Mouse (Mus musculus) embryonic stem cell, embryonic (primary cell): ENCODE measurements at regions not wholly inside any gene's neighbourhood (a gene's known extent, or its start where the extent isn't known, plus 50 kb on each side); places are given as distances from the start of the nearest gene placed in this dataset.

Experiments
- CTCF ChIA-PET, 4 experiments: fragments of 300-600 bp in 2 of 4; fragments of 350-600 bp in 2 of 4; sonication (Branson Sonifier 250); formaldehyde crosslinking; loops; one replicate each; lab custom pipeline; 2022; ENCODE audit warnings: inconsistent platforms in 2 of 4; lab: Charles Lee
- POLR2A ChIA-PET, 4 experiments: fragments of 300-600 bp in 2 of 4; fragments of 350-600 bp in 2 of 4; sonication (Branson Sonifier 250); formaldehyde crosslinking; loops; one replicate each; lab custom pipeline; 2022; ENCODE audit warnings: antibody characterized with exemption in 4 of 4, inconsistent platforms in 1 of 4; lab: Charles Lee

DNA sequence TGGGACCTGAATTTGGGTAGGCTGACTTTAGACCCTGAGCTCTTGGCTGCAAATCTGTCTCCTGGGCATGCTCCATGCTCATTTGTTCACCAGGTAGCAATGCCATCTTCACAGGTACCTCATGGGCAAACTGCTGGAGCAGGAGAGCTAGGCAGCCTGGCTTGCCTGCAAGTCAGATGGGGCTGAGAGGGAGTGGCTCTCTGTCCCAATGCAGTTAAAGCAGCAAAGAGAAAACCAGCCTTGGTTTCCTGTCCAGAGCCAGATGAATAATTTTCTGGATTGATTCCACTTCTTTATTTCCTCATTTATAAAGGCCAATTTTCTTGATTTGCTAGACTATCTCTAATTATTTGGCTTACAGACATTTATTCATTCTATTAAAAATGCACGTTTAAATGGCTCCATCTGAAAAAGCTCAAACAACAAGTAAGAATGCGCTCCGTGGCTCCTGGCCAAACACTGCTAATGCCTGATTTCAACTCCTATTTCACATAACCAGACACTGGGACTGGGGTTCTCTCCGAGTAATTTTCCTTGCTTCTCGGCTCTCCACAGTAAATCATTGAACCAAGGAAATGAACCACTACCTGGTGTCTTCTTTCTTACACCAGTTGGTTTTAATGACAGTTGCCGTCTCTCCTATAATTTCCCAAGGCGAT is 60.5 kb downstream of the Rsl24d1 start:
- ChIA-PET POLR2A (interaction anchor here in 1 of 4 experiments (1.0 kb wide), 1 partner anchor 11 kb away, joined by 3 read pairs; no protein-coding TSS in a partner anchor), CTCF (interaction anchor here in 3 of 4 experiments (0.6 to 1.6 kb wide), 4 partner anchors 11 to 332 kb away, joined by 3 to 5 read pairs (median 3); no protein-coding TSS in a partner anchor)

- ChIA-PET CTCF (no interaction called here), POLR2A (no interaction called here)
These were observed 63.4 kb downstream of the Rsl24d1 start for GRCm38 (mm10) chr9:73176645-73177044.

DNA sequence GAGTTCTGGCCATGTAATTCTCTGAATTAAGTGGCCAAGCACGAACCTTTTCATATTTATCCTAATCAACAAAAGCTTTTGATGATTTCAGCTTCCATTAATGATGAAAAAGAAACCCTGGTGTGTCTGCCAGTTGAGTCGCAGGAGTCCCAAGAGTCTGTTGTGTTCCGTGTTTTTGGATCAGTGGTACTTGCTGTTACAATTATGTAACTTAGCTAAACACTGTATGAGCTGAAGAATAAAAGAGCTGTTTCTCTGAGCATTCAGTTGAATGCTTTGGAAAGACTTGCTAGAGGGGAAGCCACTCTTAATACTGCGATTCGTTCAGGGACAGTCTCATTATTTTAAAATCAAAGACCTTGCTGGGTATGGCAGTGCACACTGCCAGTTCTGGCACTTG is 70.1 kb downstream of the Rsl24d1 start:
- CTCF ChIA-PET: interaction anchor here in 1 of 4 experiments (1.1 to 1.2 kb wide), 2 partner anchors 21 to 119 kb away, joined by 3 read pairs; no protein-coding TSS in a partner anchor
- POLR2A ChIA-PET: no interaction called here

DNA sequence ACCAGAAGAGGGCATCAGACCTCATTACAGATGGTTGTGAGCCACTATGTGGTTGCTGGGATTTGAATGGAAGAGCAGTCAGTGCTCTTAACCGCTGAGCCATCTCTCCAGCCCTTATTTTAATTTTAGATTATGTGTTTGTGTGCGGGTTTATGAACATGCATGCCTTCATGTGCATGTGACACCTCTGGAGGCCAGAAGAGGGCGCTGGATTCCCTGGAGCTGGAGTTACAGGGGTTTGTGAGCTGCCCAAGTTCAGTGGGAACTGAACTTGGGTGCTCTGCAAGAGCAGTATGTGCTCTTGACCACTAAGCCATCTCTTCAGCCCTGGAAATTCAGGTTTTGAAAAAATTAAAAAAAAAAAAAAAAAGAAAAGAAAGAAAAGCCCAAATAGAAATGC is 71.7 kb downstream of the Rsl24d1 start:
- ChIA-PET POLR2A (interaction anchor here in 1 of 4 experiments (0.7 kb wide), 1 partner anchor 449 kb away, joined by 5 read pairs; no protein-coding TSS in a partner anchor), CTCF (interaction anchor here (0.6 to 2.1 kb wide), 23 partner anchors 8 to 473 kb away, joined by 3 to 9 read pairs (median 3); no protein-coding TSS in a partner anchor)

- ChIA-PET CTCF (interaction anchor here in 2 of 4 experiments (0.5 to 1.3 kb wide), 3 partner anchors 30 to 1295 kb away, joined by 3 to 4 read pairs (median 3); no protein-coding TSS in a partner anchor), POLR2A (interaction anchor here in 1 of 4 experiments (1.0 kb wide), 1 partner anchor 10 kb away, joined by 3 read pairs; no protein-coding TSS in a partner anchor)
These were observed 79.1 kb downstream of the Rsl24d1 start for GRCm38 (mm10) chr9:73192271-73192785.

DNA sequence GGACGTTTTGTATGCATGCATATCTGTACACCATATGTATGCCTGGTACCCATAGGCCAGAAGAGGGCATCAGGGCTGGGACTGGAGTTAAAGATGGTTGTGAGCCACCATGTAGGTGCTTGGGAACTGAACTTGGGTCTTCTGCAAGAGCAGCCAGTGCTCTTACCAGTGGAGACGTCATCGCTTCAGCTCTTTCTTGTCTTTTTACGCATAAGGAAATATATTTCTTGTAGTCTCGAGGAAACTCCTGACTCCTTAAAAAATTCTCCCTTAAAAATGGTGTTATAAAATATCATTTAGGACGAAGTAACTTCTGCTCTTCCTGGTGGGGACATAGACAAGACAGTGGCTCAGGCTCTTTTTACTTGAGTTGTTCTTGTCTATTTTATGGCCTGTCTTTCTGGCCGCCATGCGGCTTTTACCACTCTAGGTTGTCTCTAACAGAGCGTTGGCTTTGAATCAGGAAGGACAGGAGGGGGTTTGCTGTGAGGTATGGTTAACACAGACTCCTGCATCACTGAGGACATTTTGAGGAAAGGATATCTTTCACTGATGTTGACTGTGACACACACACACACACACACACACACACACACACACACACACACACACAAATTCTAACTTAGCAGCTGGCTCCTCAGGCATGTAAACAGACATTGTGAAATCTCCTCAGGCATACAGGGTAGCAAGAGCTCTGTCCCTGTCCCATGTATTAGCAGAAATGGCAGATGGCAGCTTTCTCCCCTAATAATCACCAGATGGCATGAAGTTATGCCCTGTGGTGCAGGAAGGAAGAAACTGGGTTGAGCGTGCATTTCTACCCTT is 85.2 kb downstream of the Rsl24d1 start:
- POLR2A ChIA-PET: no interaction called here
- CTCF ChIA-PET: no interaction called here

DNA sequence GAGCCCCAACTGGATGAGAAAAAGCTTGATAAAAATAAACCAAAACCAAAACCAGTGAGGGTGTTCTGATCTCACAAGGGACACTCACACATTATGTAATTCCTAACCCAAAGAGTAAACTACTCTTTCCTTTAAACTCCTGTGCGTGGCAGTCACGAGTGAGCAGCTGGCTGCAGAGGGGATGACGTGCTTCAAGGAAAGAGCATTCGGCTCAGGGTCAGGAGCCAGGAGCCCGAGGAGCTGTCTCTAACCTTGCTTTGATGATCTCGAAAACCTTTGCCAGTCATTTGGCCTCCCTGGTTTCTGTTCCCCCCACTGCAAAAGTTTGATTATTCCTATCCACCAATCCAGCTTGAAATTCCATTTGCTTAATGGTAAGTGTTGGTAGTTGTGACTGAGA is 109.9 kb downstream of the Rsl24d1 start:
- POLR2A ChIA-PET: no interaction called here
- CTCF ChIA-PET: interaction anchor here in 1 of 4 experiments (0.5 kb wide), 1 partner anchor 784 kb away, joined by 3 read pairs; no protein-coding TSS in a partner anchor

DNA sequence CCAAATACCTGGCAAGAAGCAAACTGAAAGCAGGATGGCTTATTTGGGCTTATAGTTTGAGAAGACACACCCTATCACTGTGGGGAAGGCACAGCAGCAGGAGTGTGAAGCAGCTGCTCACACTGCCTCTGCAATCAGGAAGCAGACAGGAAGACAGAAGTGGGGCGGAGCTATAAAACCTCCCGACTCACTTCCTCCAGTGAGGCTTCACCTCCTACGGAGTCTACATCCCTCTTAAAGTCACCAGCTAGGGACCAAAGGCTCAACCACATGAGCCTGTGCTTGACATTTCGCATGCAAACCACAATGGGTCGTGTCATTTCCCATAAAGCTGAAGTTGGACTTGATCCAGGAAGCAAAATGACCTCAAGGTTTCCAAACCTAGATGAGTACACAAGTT is 127.0 kb downstream of the Rsl24d1 start:
- CTCF ChIA-PET: no interaction called here
- POLR2A ChIA-PET: interaction anchor here in 3 of 4 experiments (0.6 to 0.7 kb wide), 3 partner anchors 22 to 61 kb away, joined by 3 to 5 read pairs (median 3); no protein-coding TSS in a partner anchor

DNA sequence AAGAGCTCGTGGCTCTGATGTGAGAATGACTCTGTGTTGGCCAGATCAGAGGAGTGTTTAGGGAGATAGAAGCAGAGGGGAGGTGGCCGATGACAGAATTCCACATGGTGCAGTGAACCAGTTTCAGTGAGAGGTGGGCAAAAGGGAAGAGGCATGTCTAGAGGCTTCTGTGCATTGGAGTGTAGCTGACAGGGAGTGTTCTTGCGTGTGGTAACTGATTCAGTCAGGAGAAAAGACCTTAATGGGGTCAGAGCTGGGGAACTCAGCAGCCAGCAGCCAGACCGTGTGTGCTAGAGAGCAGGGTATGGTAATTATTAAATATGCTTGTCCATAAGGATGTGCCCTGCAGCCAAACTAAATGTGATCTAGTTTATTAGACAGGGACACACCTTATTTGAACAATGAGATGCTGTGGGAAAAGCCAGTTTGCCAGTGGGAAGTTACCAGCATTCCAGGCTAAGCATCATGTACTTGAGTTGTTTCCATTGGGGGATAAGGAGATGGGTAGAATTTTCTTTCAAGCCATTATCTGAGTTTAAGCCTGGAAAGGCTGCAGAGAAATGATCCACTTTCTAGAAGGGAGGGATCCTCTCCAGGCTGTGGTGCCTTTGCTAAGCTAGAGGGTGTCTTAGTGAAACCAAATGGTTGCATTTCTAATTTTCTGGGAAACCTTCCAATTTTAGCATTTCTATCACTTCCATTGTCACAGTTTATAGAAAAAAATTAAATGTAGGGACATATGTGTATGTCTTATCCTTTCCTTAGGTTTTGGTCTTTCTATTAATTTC is 129.5 kb downstream of the Rsl24d1 start:
- ChIA-PET POLR2A (no interaction called here), CTCF (no interaction called here)

DNA sequence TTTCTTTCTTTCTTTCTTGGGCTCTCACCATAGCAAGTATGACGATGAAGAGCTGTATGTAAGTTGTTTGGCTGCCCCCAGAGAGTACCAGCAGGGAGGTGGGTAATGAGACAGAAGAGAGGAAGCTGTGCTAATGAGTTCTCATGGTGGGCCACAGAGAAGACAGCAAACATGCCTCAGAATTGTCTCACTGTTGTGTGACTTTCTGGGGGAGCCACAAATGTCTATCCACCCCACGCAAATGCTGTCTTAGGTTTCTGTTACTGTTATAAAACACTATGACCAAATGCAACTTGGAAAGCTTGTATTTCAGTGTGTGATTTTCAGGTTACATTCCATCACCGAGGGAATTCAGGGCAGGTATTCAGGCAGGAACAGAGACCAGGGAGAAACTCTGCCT is 131.0 kb downstream of the Rsl24d1 start:
- ChIA-PET POLR2A (no interaction called here), CTCF (interaction anchor here in 1 of 4 experiments (0.7 kb wide), 1 partner anchor 93 kb away, joined by 8 read pairs; no protein-coding TSS in a partner anchor)

DNA sequence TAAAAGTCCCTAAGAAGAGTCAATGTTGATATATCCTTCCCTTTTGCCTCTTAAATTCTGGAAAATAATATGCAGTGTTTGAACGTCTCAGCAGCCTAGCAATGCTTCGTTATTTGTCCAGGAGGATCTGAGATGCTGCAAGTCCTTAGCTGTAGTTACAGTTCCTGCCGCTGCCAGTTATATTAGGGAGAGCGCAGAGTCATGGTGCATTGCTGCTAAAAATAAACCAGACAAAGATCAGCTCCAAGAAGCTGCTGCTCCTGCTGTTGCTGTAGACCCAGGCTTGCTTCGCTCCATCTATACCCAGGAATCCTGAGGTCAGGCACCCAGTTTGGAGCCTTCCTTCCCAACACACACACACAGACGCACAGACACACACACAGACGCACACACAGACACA is 132.3 kb downstream of the Rsl24d1 start:
- ChIA-PET CTCF (interaction anchor here in 1 of 4 experiments (0.7 kb wide), 1 partner anchor 124 kb away, joined by 4 read pairs; no protein-coding TSS in a partner anchor), POLR2A (no interaction called here)

DNA sequence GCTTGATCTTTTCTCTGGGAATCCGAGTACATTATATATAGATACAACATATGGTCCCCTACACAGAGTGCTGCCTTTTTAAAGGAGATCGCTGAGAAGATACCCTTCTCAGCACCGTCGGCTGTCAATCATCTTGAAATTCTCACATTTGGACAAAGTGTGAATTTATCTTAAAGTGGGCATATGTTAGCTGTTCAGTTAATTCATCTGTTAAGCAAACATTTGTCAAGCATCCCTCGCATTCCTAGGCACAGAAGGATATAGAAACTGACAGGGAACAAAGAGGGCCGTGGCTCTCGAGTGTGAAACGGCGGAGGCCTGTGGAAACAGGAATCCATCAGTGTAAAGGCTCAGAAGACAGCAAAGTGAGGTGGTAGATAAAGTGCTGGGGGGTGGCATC is 144.9 kb downstream of the Rsl24d1 start:
- ChIA-PET CTCF (no interaction called here), POLR2A (no interaction called here)

DNA sequence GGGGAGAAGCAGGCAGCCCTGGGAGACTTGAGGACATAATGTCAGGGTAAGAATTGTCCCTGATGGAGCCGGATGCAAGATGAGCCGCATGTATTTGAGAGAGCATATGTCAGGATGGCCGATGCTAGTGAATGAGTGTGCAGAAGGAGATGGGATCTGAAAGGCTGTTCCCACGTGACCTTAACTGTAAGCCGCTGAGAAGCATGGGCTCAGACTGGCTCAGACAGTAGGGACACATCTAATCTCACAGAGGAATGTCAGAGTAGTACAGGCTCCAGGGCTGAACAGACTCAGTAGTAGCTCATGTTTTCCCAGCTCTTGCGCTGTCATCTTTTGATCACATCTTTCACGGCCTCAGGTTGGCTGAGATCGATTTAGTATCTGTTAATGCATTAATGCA is 145.4 kb downstream of the Rsl24d1 start:
- ChIA-PET CTCF (no interaction called here), POLR2A (no interaction called here)

DNA sequence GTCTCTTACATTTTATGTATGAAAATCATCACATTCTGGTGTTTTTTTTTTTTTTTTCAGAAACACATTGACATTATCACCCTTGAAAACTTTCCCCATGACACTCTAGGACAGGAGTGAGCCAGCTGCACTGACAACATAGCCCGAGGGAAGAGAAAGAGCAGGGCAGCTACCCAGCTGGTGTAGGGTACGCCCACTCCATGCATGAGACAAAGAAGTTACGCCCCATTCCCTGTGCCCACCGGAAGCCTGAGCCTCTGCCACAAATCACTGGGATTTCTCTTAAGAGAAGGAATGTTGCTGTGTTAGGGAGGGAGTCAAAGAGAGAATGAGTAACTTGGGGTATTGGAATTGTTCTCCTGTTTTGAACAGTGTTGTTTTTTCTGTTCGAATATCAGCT is 149.5 kb downstream of the Rsl24d1 start:
- POLR2A ChIA-PET: interaction anchor here in 1 of 4 experiments (0.6 to 0.7 kb wide), 2 partner anchors 22 to 112 kb away, joined by 3 read pairs; no protein-coding TSS in a partner anchor
- CTCF ChIA-PET: interaction anchor here in 1 of 4 experiments (0.7 kb wide), 1 partner anchor 43 kb away, joined by 6 read pairs; no protein-coding TSS in a partner anchor

DNA sequence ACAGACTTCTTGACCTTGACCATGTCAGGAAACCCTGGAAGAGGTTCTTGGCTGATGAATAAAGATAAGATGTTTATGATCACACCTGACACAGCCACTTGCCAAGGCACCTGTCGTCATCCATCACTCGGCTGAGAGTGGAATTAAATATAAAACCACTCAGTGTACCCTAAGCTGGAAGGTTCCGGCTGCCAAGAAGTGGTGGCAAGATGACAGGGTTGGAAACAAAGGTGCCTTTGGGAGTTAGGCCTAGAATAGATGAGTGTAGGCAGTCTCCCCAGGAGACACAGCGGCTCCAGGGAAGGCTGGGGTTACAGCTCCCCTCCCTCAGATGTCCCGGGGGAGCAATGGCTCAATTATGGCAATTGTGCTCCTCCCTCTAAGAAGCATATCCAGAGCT is 157.0 kb downstream of the Rsl24d1 start:
- CTCF ChIA-PET: interaction anchor here in 1 of 4 experiments (0.6 kb wide), 1 partner anchor 85 kb away, joined by 4 read pairs; no protein-coding TSS in a partner anchor

GRCm38 (mm10) chr9:73272614-73273013 is 159.4 kb downstream of the Rsl24d1 start:
- POLR2A ChIA-PET: no interaction called here

More for the DNA sequence above, 157.0 kb downstream of the Rsl24d1 start:
- POLR2A ChIA-PET: interaction anchor here in 1 of 4 experiments (0.5 kb wide), 1 partner anchor 1793 kb away, joined by 3 read pairs; no protein-coding TSS in a partner anchor

DNA sequence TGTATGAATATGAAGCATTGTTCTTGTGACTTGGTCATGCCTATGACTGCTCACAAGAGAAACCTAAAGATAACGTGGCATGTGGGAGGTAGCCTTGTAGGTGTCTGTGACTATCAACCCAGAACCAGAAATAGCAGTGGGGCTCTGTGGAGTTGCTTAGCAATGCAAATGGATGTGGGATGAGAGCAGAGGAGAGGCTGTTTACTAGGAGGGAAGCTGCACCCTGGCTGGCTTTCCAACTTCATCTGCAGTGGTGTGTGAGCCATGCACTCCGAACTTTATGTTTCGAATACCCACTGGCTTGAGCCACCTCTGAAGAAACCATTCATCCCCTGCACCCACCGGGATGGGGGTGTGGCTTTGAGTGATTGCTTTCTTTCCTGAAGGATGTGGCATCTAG is 160.5 kb downstream of the Rsl24d1 start:
- ChIA-PET POLR2A (no interaction called here), CTCF (no interaction called here)

More at GRCm38 (mm10) chr9:73272614-73273013, 159.4 kb downstream of the Rsl24d1 start:
- CTCF ChIA-PET: no interaction called here

DNA sequence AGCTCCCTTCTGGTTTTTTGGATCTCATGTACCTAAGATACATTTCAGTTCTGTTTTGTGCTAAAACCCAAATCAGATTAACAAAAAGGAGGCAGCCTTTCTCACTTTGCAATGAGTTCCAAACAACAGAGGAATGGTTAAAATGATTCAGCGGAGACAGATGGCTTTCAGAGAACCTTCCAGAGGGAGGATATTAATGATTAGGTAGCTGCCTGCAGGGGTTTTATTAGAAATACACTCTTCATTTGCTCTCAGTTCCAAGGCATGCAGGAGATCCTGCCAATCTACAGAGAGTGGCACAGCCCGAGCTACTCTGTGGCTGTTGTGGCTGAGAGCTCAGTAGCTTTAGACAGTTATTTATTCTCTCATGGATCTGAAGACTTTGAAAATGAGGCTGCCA is 162.4 kb downstream of the Rsl24d1 start:
- POLR2A ChIA-PET: no interaction called here

More for the DNA sequence above, 162.4 kb downstream of the Rsl24d1 start:
- CTCF ChIA-PET: no interaction called here
